Mouse (Mus musculus): ENCODE data around the gene Ywhae.
"Not testable (repeated sequence)": the region's sequence is repeated elsewhere in the genome, so short reads cannot be mapped to it uniquely, and the experiment has no call there.

DNA sequence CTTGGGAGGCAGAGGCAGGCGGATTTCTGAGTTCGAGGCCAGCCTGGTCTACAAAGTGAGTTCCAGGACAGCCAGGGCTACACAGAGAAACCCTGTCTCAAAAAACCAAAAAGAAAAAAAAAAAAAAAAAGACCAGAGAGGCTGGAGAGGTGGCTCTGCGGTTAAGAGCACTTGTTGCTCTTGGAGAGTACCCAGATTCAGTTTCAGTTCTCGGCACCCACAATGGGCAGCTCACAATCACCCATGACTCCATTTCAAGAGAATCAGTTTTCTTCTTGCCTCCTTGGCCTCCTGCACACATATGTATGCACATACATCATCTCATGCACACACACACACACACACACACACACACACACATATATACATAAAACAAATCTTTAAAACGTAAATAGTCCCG lies 5.0 kb upstream of the Ywhae start:
- not testable (repeated sequence) for TF ChIP-seq POLR2A (IDR thresholded peaks at IDR 0.05; ENCODE audit: low read depth, low read length); CTCF (IDR thresholded peaks at IDR 0.05; ENCODE audit: borderline replicate concordance, insufficient read depth, low read length)
